Mouse (Mus musculus) liver, embryonic 14.5 days (tissue): ENCODE results near the gene Zfp771.

Experiments used
- CTCF ChIP-seq: IDR thresholded peaks from 2 replicates; pipeline ENCODE4 v1.5.1; 2016; ENCODE audit warnings: antibody characterized with exemption, low read depth, control low read depth
- EP300 ChIP-seq: IDR thresholded peaks from 2 replicates; pipeline ENCODE4 v1.6.1; 2016; ENCODE audit warnings: antibody characterized with exemption, low read depth

DNA sequence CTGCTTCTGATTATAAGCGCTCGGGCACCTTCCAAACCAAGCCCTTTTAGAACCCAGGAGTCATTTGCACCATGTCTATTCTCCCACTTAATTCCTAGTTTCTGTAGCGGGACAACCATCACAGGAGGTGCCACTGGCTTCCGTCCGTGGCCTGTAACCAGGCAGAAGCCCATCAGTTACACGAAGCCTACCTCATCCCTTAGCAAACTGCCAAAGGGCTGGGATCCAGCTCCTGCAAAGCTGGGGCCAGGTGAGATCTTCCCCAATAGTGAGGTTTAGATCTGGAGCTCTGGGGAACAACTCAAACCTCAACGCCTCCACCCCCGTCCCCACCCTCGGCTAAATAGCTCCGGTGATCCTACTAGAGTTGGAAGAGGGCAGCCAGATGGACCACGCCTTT is 47.6 kb upstream of the Zfp771 start:
- TF ChIP-seq EP300 (no peak), CTCF (no peak)
